Mouse (Mus musculus) adrenal gland, adult 8-10 months (tissue): Measurements from ENCODE around the gene 6030452D12Rik. TPM values are rescaled to one million over a fixed set of nuclear protein-coding genes. Genes with fewer than 3 reads are reported as not detected.

Experiments
- DNase-seq: peaks from one replicate; pipeline ENCODE4 v3.0.0; 2022
- total RNA-seq, 4 experiments: library from RNA; stranded (reverse); gene quantifications; 2 replicates each; pipeline ENCODE4 v1.2.4; 2022

Gene 6030452D12Rik
- not detected for total RNA-seq

GRCm38 (mm10) chr8:106500018-106500685, at the start of gene 6030452D12Rik:
Gene 6030452D12Rik (plus strand): TSS chr8:106500522.
- no peak for DNase-seq

DNA sequence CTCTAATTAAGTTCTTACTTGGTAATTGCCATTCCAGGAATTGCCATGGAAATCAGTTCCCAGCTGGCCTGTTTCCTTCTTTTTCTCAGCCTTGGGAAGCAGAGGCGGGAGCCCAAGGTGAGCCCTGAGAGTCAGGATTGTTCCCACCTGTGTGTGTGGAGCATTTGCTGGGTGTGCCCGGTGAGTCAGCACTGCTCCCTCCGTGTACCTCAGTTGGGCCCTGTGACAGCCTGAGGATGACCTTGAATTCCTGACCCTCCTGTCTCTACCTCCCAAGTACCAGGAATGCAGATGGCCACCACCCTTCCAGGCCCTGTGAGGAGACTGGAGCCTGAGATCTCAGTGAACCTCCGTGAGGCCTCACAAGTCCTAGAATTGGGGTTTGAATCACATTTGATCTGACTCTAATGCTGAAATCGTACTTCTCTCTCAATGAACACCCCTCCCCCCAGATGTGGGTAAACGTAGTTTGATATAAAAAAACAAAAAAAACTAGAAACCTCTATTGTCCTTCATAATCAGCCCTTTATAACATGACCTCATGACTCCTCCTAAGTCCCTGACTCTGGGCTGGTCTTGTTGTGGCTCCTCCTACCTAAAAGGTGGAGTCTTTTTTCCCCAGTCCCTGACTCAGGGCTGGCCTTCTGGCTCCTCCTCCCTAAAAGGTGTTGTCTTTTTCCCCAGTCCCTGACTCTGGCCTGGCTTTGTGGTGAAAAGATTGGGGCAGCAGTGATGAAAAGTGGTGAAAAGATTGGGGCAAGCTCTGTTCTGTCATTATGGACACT, 48.8 kb upstream of the 6030452D12Rik start:
- DNase-seq = no peak

DNA sequence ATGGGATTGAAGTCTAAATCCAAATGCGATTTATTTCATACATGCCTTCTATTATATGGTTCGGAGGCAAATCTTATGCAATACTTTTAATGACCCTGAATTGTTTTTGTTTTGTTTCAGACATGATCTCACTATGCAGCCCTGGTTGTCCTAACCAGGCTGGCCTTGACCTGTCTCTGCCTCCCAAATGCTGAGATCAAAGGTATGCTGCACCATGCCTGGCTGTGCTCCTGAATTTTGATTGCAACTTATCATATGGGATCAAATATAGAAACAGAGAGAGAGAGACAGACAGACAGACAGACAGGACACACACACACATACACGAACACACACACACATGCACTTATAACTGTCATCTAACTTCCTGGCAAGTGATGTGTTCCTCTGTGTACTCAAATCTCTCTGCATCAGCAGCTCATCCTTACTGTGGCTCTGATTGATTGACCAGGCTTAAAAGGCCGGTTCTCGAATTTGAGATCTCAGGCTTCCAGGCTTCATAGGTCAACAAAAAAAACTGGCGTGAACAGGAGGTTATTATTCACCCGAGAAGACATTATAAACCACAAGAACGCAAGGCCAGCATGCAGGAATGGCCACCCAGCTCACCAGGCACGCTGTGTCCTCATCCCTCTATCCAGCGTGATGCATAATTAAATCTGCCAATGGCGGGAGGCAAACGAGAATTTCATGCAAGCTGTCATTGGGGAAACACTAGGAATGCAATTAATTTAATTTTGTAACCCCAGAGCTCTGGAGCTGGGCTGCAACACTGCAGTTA, 47.4 kb upstream of the 6030452D12Rik start:
- peak; percentile 55 for DNase-seq

GRCm38 (mm10) chr8:106454036-106454435, 46.3 kb upstream of the 6030452D12Rik start:
- DNase-seq = no peak

DNA sequence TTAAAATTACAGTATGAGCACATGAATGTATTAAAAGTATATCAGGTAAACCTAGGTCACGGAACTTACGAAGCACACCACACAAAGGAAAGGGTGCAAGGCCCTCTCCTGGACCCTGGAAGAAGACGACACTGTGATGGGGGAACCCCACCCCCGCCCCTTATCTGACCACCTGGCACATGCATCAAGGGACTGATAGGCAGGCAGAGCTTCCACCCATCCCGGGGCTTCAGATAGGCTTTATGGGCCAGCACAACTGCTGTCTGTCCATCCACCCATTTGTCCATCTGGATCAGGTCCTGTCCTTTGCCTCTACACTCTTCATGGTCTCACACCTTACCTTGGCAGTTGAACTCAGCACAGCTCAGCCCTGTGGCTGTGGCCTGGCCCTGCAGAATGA, 38.2 kb upstream of the 6030452D12Rik start:
- no peak for DNase-seq

DNA sequence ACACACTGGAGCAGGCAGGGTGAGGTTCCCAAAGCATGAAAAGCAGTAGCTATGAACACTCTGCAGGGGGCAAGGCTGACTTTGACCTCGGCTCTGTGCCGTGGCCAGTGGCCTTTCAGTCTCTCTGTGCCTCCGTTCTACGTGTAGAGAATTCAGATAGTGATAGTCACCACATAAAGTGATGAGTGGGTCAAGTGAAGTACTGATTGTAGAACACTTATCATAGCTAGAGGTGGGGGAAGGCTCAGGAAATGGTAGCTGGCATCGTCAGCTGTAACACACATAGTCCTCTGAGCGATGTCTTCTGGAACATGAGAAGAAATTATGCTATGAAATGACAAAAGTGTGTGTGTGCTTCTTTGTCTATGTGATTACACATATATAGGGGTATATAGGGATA, 36.5 kb upstream of the 6030452D12Rik start:
- DNase-seq = no peak

DNA sequence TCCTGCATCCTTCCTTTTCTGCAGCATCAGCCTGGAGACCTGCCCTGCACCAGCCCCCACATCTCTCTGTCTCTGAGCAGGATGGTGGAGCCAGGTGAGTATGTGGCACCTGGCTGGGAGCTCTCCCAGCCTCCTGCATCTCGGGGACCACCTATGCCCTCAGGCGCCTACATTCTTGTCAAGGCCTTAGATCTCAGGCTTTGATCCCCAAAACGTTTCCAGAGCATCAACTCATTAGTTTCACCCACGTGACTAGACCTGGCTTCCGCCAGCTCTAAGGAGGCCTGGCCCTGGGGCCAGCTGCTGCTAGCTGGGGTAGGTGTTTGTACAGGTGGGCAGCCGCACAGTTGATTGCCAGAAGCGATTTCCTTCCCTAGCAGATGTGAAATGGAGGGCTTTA, 30.8 kb upstream of the 6030452D12Rik start:
- no peak for DNase-seq

DNA sequence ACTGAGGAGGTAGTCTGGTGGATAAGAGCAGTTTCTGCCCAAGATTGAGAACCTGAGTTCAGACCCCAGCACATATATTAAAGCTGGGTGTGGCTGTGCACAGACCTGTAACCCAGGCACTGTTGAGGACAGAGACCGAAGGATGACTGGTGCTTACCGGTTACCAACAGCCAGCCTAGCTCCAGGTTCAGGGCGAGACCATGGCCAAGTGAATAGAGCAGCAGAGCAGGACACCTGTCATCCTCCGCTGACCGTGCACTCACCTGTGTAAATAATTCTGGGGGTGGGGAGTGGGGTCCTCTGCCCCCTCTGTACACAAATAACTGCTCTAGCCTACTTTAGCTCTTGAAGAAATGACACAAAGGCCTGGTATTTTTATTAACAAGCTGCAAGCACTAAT, 26.3 kb upstream of the 6030452D12Rik start:
- no peak for DNase-seq

- DNase-seq = no peak
Observed at GRCm38 (mm10) chr8:106504241-106504640, 3.9 kb downstream of the 6030452D12Rik start.

- no peak for DNase-seq
Observed at GRCm38 (mm10) chr8:106505328-106505965, 5.1 kb downstream of the 6030452D12Rik start.

- no peak for DNase-seq
Observed at GRCm38 (mm10) chr8:106506106-106506505, 5.8 kb downstream of the 6030452D12Rik start.

GRCm38 (mm10) chr8:106507761-106508331, 7.5 kb downstream of the 6030452D12Rik start:
- DNase-seq = no peak

GRCm38 (mm10) chr8:106508456-106508855, 8.1 kb downstream of the 6030452D12Rik start:
- DNase-seq = no peak

DNA sequence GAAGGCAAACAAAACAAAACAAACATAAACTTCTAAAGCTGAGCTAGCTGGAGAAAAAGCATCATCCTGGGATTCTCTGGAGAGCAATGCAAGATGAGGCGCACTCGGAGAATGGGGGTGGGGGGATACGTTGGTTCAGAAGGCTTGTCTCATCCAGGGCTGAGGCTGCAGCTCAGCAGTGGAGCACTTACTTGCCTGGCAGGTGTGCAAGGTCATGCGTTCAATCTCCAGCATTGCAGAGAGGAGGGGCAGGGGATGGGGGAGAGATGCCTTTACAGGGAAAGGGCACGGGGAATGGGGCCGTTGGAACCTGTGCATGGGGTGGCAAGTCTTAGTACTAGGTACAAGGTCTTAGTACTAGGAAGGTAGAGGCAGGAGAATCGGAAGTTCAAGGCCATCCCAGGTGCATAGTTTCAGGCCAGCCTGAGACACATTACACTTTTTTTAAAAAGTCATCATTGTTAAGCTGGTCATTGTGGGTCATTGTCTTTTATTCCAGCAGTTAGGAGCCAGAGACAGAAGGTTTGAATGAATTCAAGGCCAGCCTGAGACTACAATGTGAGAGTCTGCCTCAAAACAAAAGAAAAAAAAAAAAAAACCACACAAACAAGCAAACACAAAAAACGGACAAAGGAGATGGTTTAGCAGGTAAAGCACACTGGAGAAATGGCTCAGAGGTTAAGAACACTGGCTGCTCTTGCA, 8.9 kb downstream of the 6030452D12Rik start:
- no peak for DNase-seq

GRCm38 (mm10) chr8:106510365-106510975, 10.1 kb downstream of the 6030452D12Rik start, which contains the start of gene Cdh3:
Gene Cdh3 (plus strand): TSS chr8:106510891.
- no peak for DNase-seq

GRCm38 (mm10) chr8:106511065-106511501, 10.8 kb downstream of the 6030452D12Rik start:
- DNase-seq = no peak

- DNase-seq = no peak
Observed at GRCm38 (mm10) chr8:106511531-106512041, 11.3 kb downstream of the 6030452D12Rik start.

GRCm38 (mm10) chr8:106512475-106513150, 12.3 kb downstream of the 6030452D12Rik start:
- no peak for DNase-seq

DNA sequence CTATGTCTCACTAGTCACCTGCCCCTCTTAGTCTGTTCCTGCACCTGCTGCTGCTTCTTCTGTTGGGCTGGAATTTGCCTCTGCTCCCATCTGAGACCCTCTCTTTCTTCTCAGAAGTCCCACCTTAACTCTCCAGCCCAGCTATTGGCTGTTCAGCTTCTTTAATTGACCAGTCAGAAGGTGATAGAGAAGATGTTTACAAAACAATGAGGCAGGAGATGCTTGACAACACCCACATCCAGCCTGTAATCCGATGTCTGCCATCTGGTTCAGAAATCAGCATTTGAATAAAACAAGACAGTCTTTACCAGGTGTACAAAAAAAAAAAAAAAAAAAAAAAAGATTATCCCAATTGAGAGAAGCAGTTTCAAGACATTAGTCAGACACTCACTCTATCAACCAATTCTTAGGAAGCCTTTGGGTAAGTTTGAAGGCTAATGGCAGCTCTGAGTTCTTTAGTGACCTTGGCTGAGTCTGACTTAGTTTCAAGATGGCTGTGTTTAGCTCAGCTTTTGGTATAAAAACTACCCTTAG, 15.7 kb downstream of the 6030452D12Rik start:
- DNase-seq = no peak

DNA sequence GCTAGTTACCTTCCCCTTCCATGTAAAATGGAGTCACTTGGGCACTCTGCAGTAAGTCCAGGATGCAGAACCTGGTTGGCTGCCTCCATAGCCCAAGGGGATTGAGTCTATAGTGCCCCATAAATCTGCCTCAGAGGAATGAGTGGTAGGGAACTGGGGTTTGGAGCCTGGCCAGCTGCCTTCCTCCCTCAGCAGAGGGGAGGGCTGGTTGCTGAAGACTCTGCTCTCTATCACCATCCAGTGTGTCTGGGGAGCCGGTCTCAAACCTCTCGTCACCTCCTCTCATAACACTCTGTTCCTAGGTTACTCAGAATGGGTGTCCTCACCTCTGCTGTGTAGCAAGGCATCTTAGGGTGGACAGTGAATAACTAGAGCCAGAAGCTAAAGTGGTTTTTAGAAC, 16.3 kb downstream of the 6030452D12Rik start:
- no peak for DNase-seq
